Mouse (Mus musculus) heart, postnatal 14 days (tissue): ENCODE measurements at regions not wholly inside any gene's neighbourhood (a gene's known extent, or its start where the extent isn't known, plus 50 kb on each side); places are given as distances from the start of the nearest gene placed in this dataset.
A peak's percentile ranks its signal among the peaks of the same experiment; 100 is the strongest.

Source experiments
- DNase-seq, 2 experiments: peaks; one replicate each; pipeline ENCODE4 v3.0.0; 2021 to 2022
- intact Hi-C: fragments of 180-260 bp; cut with DNase I; formaldehyde crosslinking; loops from one replicate; pipeline ENCODE4 v1.15.1; 2025

GRCm38 (mm10) chr3:34593279-34593678 is 56.9 kb upstream of the Sox2 start:
- intact Hi-C loops, result no loop called here
- no peak for DNase-seq

GRCm38 (mm10) chr3:34577896-34578530 is 72.2 kb upstream of the Sox2 start:
- DNase-seq, result no peak
- intact Hi-C loops, result no loop called here

- intact Hi-C loops, result no loop called here
- DNase-seq, result no peak
These were observed 73.1 kb upstream of the Sox2 start for GRCm38 (mm10) chr3:34577115-34577514.

GRCm38 (mm10) chr3:34576159-34576558 is 74.0 kb upstream of the Sox2 start:
- no peak for DNase-seq
- intact Hi-C loops, result no loop called here

- DNase-seq, result no peak
- intact Hi-C loops, result no loop called here
These were observed 75.4 kb upstream of the Sox2 start for GRCm38 (mm10) chr3:34574711-34575350.

GRCm38 (mm10) chr3:34573312-34573711 is 76.9 kb upstream of the Sox2 start:
- no peak for DNase-seq
- intact Hi-C loops, result no loop called here

- intact Hi-C loops, result no loop called here
- DNase-seq, result no peak
These were observed 78.1 kb upstream of the Sox2 start for GRCm38 (mm10) chr3:34572081-34572480.

- intact Hi-C loops, result no loop called here
- DNase-seq, result no peak
These were observed 78.6 kb upstream of the Sox2 start for GRCm38 (mm10) chr3:34571630-34572029.

- intact Hi-C loops, result no loop called here
These were observed 80.2 kb upstream of the Sox2 start for GRCm38 (mm10) chr3:34569998-34570397.

GRCm38 (mm10) chr3:34568086-34568650 is 82.0 kb upstream of the Sox2 start:
- no peak for DNase-seq

More at GRCm38 (mm10) chr3:34569998-34570397, 80.2 kb upstream of the Sox2 start:
- DNase-seq, result peak; percentile 30 to 48

GRCm38 (mm10) chr3:34565386-34565785 is 84.8 kb upstream of the Sox2 start:
- intact Hi-C loops, result no loop called here
- DNase-seq, result no peak

More at GRCm38 (mm10) chr3:34568086-34568650, 82.0 kb upstream of the Sox2 start:
- intact Hi-C loops, result no loop called here

- intact Hi-C loops, result no loop called here
- no peak for DNase-seq
These were observed 87.3 kb upstream of the Sox2 start for GRCm38 (mm10) chr3:34562893-34563292.

GRCm38 (mm10) chr3:34561709-34562108 is 88.5 kb upstream of the Sox2 start:
- intact Hi-C loops, result no loop called here
- DNase-seq, result no peak

GRCm38 (mm10) chr3:34559841-34560703 is 90.1 kb upstream of the Sox2 start:
- no peak for DNase-seq
- intact Hi-C loops, result no loop called here

GRCm38 (mm10) chr3:34558821-34559520 is 91.2 kb upstream of the Sox2 start:
- intact Hi-C loops, result no loop called here
- no peak for DNase-seq

GRCm38 (mm10) chr3:34552542-34553208 is 97.5 kb upstream of the Sox2 start:
- DNase-seq, result no peak
- intact Hi-C loops, result no loop called here

GRCm38 (mm10) chr3:34551069-34551468 is 99.1 kb upstream of the Sox2 start:
- DNase-seq, result no peak
- intact Hi-C loops, result no loop called here

- DNase-seq, result no peak
- intact Hi-C loops, result no loop called here
These were observed 100.0 kb upstream of the Sox2 start for GRCm38 (mm10) chr3:34550189-34550588.

- intact Hi-C loops, result no loop called here
- no peak for DNase-seq
These were observed 117.8 kb upstream of the Sox2 start for GRCm38 (mm10) chr3:34532451-34532850.

GRCm38 (mm10) chr3:34531836-34532235 is 118.4 kb upstream of the Sox2 start:
- DNase-seq, result no peak
- intact Hi-C loops, result no loop called here
